Mouse (Mus musculus) CH12.LX (cell line): ENCODE results near the gene Gm20715. TPM values are rescaled to one million over a fixed set of nuclear protein-coding genes. Genes with fewer than 3 reads are reported as not detected.

Source experiments
- DNase-seq: peaks from one replicate; pipeline ENCODE4 v3.0.0-alpha.2; 2013; ENCODE audit errors: extremely low read depth
- H3K27ac ChIP-seq: 2 replicates; pipeline ENCODE4 v1.5.1; 2012; ENCODE audit warnings: low read depth, mild to moderate bottlenecking, control low read depth, moderate library complexity; ENCODE audit not compliant: insufficient read depth
- H3K27me3 ChIP-seq: replicated peaks from 2 replicates; pipeline ENCODE3; 2012; ENCODE audit warnings: inconsistent platforms
- H3K36me3 ChIP-seq, 2 experiments: replicated peaks in 1 of 2; 2 replicates each; pipeline versions ENCODE3 to v1.6.1; 2012; ENCODE audit warnings: inconsistent platforms in 1 of 2, low read length in 1 of 2, mild to moderate bottlenecking in 1 of 2, mixed read lengths in 1 of 2, moderate library complexity in 1 of 2; ENCODE audit not compliant: control insufficient read depth in 1 of 2, insufficient read depth in 1 of 2
- H3K4me1 ChIP-seq, 2 experiments: 2 replicates each; pipeline ENCODE4 v1.6.1; 2012; ENCODE audit warnings: inconsistent platforms in 1 of 2, moderate library complexity in 1 of 2; ENCODE audit not compliant: insufficient read depth in 2 of 2, control insufficient read depth in 1 of 2
- H3K4me2 ChIP-seq: 2 replicates; pipeline ENCODE4 v1.6.1; 2012; ENCODE audit warnings: low read depth, mild to moderate bottlenecking, control low read depth; ENCODE audit not compliant: poor library complexity, insufficient read depth, severe bottlenecking
- H3K4me3 ChIP-seq, 3 experiments: fragments of 150-350 bp in 1 of 3; sonication (generic) in 1 of 3; replicated peaks in 1 of 3; 2 replicates each; pipeline versions ENCODE3 to v1.5.1; 2011 to 2012; ENCODE audit warnings: low read depth in 2 of 3, low read length in 2 of 3, mild to moderate bottlenecking in 2 of 3, moderate library complexity in 2 of 3, control low read depth in 1 of 3, improper control_type of control experiment in 1 of 3, inconsistent platforms in 1 of 3, mixed read lengths in 1 of 3; ENCODE audit not compliant: poor library complexity in 1 of 3
- H3K79me2 ChIP-seq: replicated peaks from 2 replicates; pipeline ENCODE4 v1.6.1; 2012; ENCODE audit warnings: mild to moderate bottlenecking, moderate library complexity; ENCODE audit not compliant: control insufficient read depth, poor library complexity, insufficient read depth, severe bottlenecking; ENCODE audit errors: extremely low read depth
- H3K9ac ChIP-seq: 2 replicates; pipeline ENCODE4 v1.6.1; 2012; ENCODE audit warnings: low read depth, mild to moderate bottlenecking, control low read depth, moderate library complexity; ENCODE audit not compliant: insufficient read depth
- H3K9me3 ChIP-seq: replicated peaks from 2 replicates; pipeline ENCODE3; 2012; ENCODE audit warnings: low read length, inconsistent platforms, mixed read lengths
- BHLHE40 ChIP-seq: IDR thresholded peaks from 2 replicates; pipeline ENCODE4 v1.6.1; 2011; ENCODE audit warnings: mild to moderate bottlenecking, low read depth, low read length, improper control_type of control experiment
- CHD1 ChIP-seq: IDR thresholded peaks from 2 replicates; pipeline ENCODE4 v1.6.1; 2012; ENCODE audit warnings: low read depth, low read length, improper control_type of control experiment, inconsistent platforms
- CTCF ChIP-seq, 2 experiments: IDR thresholded peaks in 1 of 2; conservative IDR thresholded peaks in 1 of 2; 2 replicates each; pipeline ENCODE4 v1.5.1; 2011 to 2012; ENCODE audit warnings: low read depth in 2 of 2, low read length in 2 of 2, improper control_type of control experiment in 1 of 2, inconsistent platforms in 1 of 2, mild to moderate bottlenecking in 1 of 2, moderate library complexity in 1 of 2
- E2F4 ChIP-seq: IDR thresholded peaks from 2 replicates; pipeline ENCODE4 v1.6.1; 2011; ENCODE audit warnings: low read depth, low read length, improper control_type of control experiment; ENCODE audit not compliant: insufficient replicate concordance
- EP300 ChIP-seq: IDR thresholded peaks from 2 replicates; pipeline ENCODE4 v1.6.1; 2011; ENCODE audit warnings: low read length, improper control_type of control experiment
- ETS1 ChIP-seq: conservative IDR thresholded peaks from 2 replicates; pipeline ENCODE4 v1.6.1; 2012; ENCODE audit warnings: low read depth, mild to moderate bottlenecking, inconsistent platforms, low read length, improper control_type of control experiment, moderate library complexity
- HCFC1 ChIP-seq: IDR thresholded peaks from 2 replicates; pipeline ENCODE4 v1.6.1; 2012; ENCODE audit warnings: low read depth, mild to moderate bottlenecking, inconsistent platforms, low read length, improper control_type of control experiment
- JUN ChIP-seq: IDR thresholded peaks from 2 replicates; pipeline ENCODE4 v1.6.1; 2011; ENCODE audit warnings: low read depth, mild to moderate bottlenecking, low read length, improper control_type of control experiment, moderate library complexity; ENCODE audit not compliant: insufficient read depth
- KAT2A ChIP-seq: IDR thresholded peaks from 2 replicates; pipeline ENCODE4 v1.6.1; 2012; ENCODE audit warnings: low read length, improper control_type of control experiment, inconsistent platforms; ENCODE audit not compliant: insufficient replicate concordance
- MAFK ChIP-seq: IDR thresholded peaks from 2 replicates; pipeline ENCODE4 v1.6.1; 2011; ENCODE audit warnings: low read length, improper control_type of control experiment; ENCODE audit not compliant: insufficient replicate concordance
- MXI1 ChIP-seq: IDR thresholded peaks from 2 replicates; pipeline ENCODE4 v1.6.1; 2011; ENCODE audit warnings: mild to moderate bottlenecking, low read depth, low read length, improper control_type of control experiment
- MYC ChIP-seq: IDR thresholded peaks from 2 replicates; pipeline ENCODE4 v1.6.1; 2011; ENCODE audit warnings: low read depth, mild to moderate bottlenecking, improper control_type of control experiment, low read length
- NELFE ChIP-seq: IDR thresholded peaks from 2 replicates; pipeline ENCODE4 v1.6.1; 2011; ENCODE audit warnings: low read depth, low read length, improper control_type of control experiment
- NRF1 ChIP-seq: IDR thresholded peaks from 2 replicates; pipeline ENCODE4 v1.6.1; 2014; ENCODE audit warnings: low read depth, mild to moderate bottlenecking, inconsistent platforms, low read length, improper control_type of control experiment, moderate library complexity
- POLR2A ChIP-seq: IDR thresholded peaks from 2 replicates; pipeline ENCODE4 v1.6.1; 2011; ENCODE audit warnings: low read depth, mild to moderate bottlenecking, improper control_type of control experiment, low read length
- POLR2AphosphoS2 ChIP-seq: IDR thresholded peaks from 2 replicates; pipeline ENCODE4 v1.6.1; 2011; ENCODE audit warnings: low read depth, low read length, improper control_type of control experiment
- SIN3A ChIP-seq: IDR thresholded peaks from 2 replicates; pipeline ENCODE4 v1.6.1; 2012; ENCODE audit warnings: low read length, improper control_type of control experiment, inconsistent platforms
- TCF12 ChIP-seq: IDR thresholded peaks from 2 replicates; pipeline ENCODE4 v1.6.1; 2014; ENCODE audit warnings: low read depth, mild to moderate bottlenecking, inconsistent platforms, low read length, improper control_type of control experiment
- USF1 ChIP-seq: IDR thresholded peaks from 2 replicates; pipeline ENCODE4 v1.6.1; 2014; ENCODE audit warnings: low read depth, mild to moderate bottlenecking, inconsistent platforms, low read length, improper control_type of control experiment
- USF2 ChIP-seq: conservative IDR thresholded peaks from 2 replicates; pipeline ENCODE4 v1.6.1; 2011; ENCODE audit warnings: low read depth, low read length, improper control_type of control experiment
- ZC3H11A ChIP-seq: IDR thresholded peaks from 2 replicates; pipeline ENCODE4 v1.6.1; 2012; ENCODE audit warnings: low read depth, mild to moderate bottlenecking, inconsistent platforms, low read length, improper control_type of control experiment
- ZKSCAN1 ChIP-seq: IDR thresholded peaks from 2 replicates; pipeline ENCODE4 v1.6.1; 2012; ENCODE audit warnings: low read depth, inconsistent platforms, low read length, improper control_type of control experiment, borderline replicate concordance
- dilution Hi-C: fragments of 300-500 bp; cut with MboI; formaldehyde crosslinking; loops from 2 replicates; pipeline ENCODE4 v1.14.3; 2020; ENCODE audit warnings: low sequenced_read_pairs; ENCODE audit not compliant: extremely low pct_unique_long_range_greater_than_20kb, extremely low pct_ligation_motif_present
- in situ Hi-C: fragments of 300-500 bp; cut with MboI; formaldehyde crosslinking; loops from 3 replicates; pipeline ENCODE4 v1.14.3; 2019; ENCODE audit warnings: low sequenced_read_pairs, low pct_ligation_motif_present, low pct_unique_long_range_greater_than_20kb, mixed read lengths
- polyA plus RNA-seq: library from polyadenylated mRNA; unstranded; fragments of >175 nt; gene quantifications from 2 replicates; pipeline ENCODE4 v1.2.1, GENCODE M21; 2012; ENCODE audit warnings: low read depth; ENCODE audit not compliant: insufficient read length
- total RNA-seq, 2 experiments: library from RNA; depleted of rRNA; stranded (reverse); fragments of 300-350 nt in 1 of 2; fragments of >200 nt in 1 of 2; gene quantifications; 2 replicates each; pipeline ENCODE4 v1.2.3; 2012 to 2014

Gm20715 gene
- total and polyA plus RNA-seq, 3 experiments, result not detected

GRCm38 (mm10) chr7:6415442-6415787, 5.3 kb downstream of the Gm20715 start:
- no peak overlapping the region for H3K4me3 ChIP-seq
- peaks cover 11% of the 10 kb centered on the region for H3K9me3 ChIP-seq
- no peak overlapping the region for H3K9ac ChIP-seq
- no peaks in the 10 kb centered on the region for H3K27me3 ChIP-seq
- H3K4me2 ChIP-seq, result no peak overlapping the region
- dilution Hi-C loops (no loop called here), in situ Hi-C loops (no loop called here)
- TF ChIP-seq MXI1 (no peak), ZKSCAN1 (no peak), ETS1 (no peak), E2F4 (no peak), ZC3H11A (no peak), BHLHE40 (no peak), CHD1 (no peak), EP300 (no peak), KAT2A (no peak), SIN3A (no peak), TCF12 (no peak), USF2 (no peak), POLR2AphosphoS2 (no peak), NRF1 (no peak)
- no peaks in the 10 kb centered on the region for H3K79me2 ChIP-seq
- no peaks in the 10 kb centered on the region for H3K36me3 ChIP-seq
- H3K27ac ChIP-seq, result no peak overlapping the region
- H3K4me1 ChIP-seq, result no peaks in the 10 kb centered on the region
- no peak for DNase-seq

- TF ChIP-seq MYC (no peak), NELFE (no peak), POLR2A (no peak), CTCF (conservative IDR thresholded peaks at IDR 0.05 in 1 of 2, IDR thresholded peaks at IDR 0.05 in 1 of 2; ENCODE audit: low read depth in 2 of 2, low read length in 2 of 2) (no peak), ZC3H11A (no peak), CHD1 (no peak), SIN3A (no peak), NRF1 (no peak), HCFC1 (no peak), JUN (no peak), POLR2AphosphoS2 (no peak), BHLHE40 (no peak), USF1 (no peak), MAFK (no peak)
- Histone ChIP-seq H3K36me3 (no peaks in the 10 kb centered on the region), H3K4me1 (no peaks in the 10 kb centered on the region), H3K79me2 (no peaks in the 10 kb centered on the region), H3K9me3 (peaks cover 25% of the 10 kb centered on the region), H3K4me3 (no peak overlapping the region), H3K27me3 (no peaks in the 10 kb centered on the region), H3K27ac (no peak overlapping the region), H3K4me2 (no peak overlapping the region), H3K9ac (no peak overlapping the region)
- DNase-seq, result no peak
- in situ Hi-C loops (no loop called here), dilution Hi-C loops (no loop called here)
These were observed 9.8 kb downstream of the Gm20715 start for GRCm38 (mm10) chr7:6419894-6420293.
